Mouse (Mus musculus) forebrain, postnatal 0 days (tissue): ENCODE results near the gene Ap2b1. TPM values are rescaled to one million over a fixed set of nuclear protein-coding genes. Genes with fewer than 3 reads are reported as not detected.

Experiments used
- ATAC-seq: fragments of 200-750 bp; cut with Nextera tagmentation; 2 replicates; pipeline ENCODE4 v1.8.0; 2017; ENCODE audit warnings: mild to moderate bottlenecking, moderate library complexity
- DNase-seq: peaks from one replicate; pipeline ENCODE4 v3.0.0-alpha.2; 2015
- H3K27ac ChIP-seq: fragments of 300-500 bp; sonication (generic); 2 replicates; pipeline ENCODE4 v1.5.1; 2014; ENCODE audit warnings: low read depth, mild to moderate bottlenecking, antibody characterized with exemption, low read length, moderate library complexity, mixed read lengths
- H3K27me3 ChIP-seq: fragments of 300-500 bp; sonication (generic); 2 replicates; pipeline ENCODE4 v1.6.1; 2014; ENCODE audit warnings: mild to moderate bottlenecking, low read length, mixed read lengths; ENCODE audit not compliant: insufficient read depth
- H3K36me3 ChIP-seq: fragments of 300-500 bp; sonication (generic); 2 replicates; pipeline ENCODE4 v1.6.1; 2014; ENCODE audit warnings: mild to moderate bottlenecking, moderate library complexity; ENCODE audit not compliant: insufficient read depth
- H3K4me1 ChIP-seq: fragments of 300-500 bp; sonication (generic); 2 replicates; pipeline ENCODE4 v1.6.1; 2014; ENCODE audit warnings: antibody characterized with exemption; ENCODE audit not compliant: insufficient read depth
- H3K4me2 ChIP-seq: fragments of 300-500 bp; sonication (generic); 2 replicates; pipeline ENCODE4 v1.6.1; 2014; ENCODE audit warnings: low read depth, mild to moderate bottlenecking, moderate library complexity
- H3K4me3 ChIP-seq: fragments of 300-500 bp; sonication (generic); 2 replicates; pipeline ENCODE4 v1.5.1; 2014; ENCODE audit warnings: low read depth, low read length, mixed read lengths
- H3K9ac ChIP-seq: fragments of 300-500 bp; sonication (generic); 2 replicates; pipeline ENCODE4 v1.6.1; 2014; ENCODE audit warnings: mild to moderate bottlenecking
- H3K9me3 ChIP-seq: fragments of 300-500 bp; sonication (generic); 2 replicates; pipeline ENCODE4 v1.6.1; 2016; ENCODE audit warnings: low read length
- CTCF ChIP-seq: sonication (generic); IDR thresholded peaks from 2 replicates; pipeline ENCODE4 v1.5.1; 2016; ENCODE audit warnings: antibody characterized with exemption, control low read depth, low read depth
- WGBS: fragments of 180-500 bp; shearing (Covaris S2); extraction: QIAGEN DNeasy Blood & Tissue Kit; methylation state at CpG from one replicate; pipeline ENCODE4 v1.1.7; 2014; 5-methylcytosine and 5-hydroxymethylcytosine counted together
- polyA plus RNA-seq: library from polyadenylated mRNA; unstranded; fragments of >200 nt; fragmentation: Nextera tagmentation; extraction: Ambion mirVana; gene quantifications from 2 replicates; pipeline ENCODE4 v1.2.1, GENCODE M21; 2015
- total RNA-seq: library from RNA; depleted of rRNA; stranded (reverse); fragments of >200 nt; gene quantifications from 2 replicates; pipeline ENCODE4 v1.2.3, GENCODE M21; 2014; rRNA removed

Gene Ap2b1
- total and polyA plus RNA-seq, 2 experiments from 2014 or later = 110 to 230 TPM

- H3K27ac ChIP-seq = no peak overlapping the region
- H3K4me2 ChIP-seq = no peak overlapping the region
- TF ChIP-seq CTCF = no peak
- H3K4me1 ChIP-seq = no peaks in the 10 kb centered on the region
- 0 out of 2 replicates have a peak, but pooled peaks cover 3% of the 10 kb centered on the region for H3K9me3 ChIP-seq
- no peak overlapping the region for H3K9ac ChIP-seq
- 49% methylated on average over 16 of the region's 16 CpGs for WGBS
- DNase-seq = no peak
- no peaks in the 10 kb centered on the region for H3K36me3 ChIP-seq
- ATAC-seq = no peak
- peaks cover 23% of the 10 kb centered on the region for H3K27me3 ChIP-seq
- H3K4me3 ChIP-seq = no peak overlapping the region
These were observed 149.4 kb downstream of the Ap2b1 start for GRCm38 (mm10) chr11:83448021-83448926.

GRCm38 (mm10) chr11:83448927-83449236 lies 150.1 kb downstream of the Ap2b1 start:
- no peaks in the 10 kb centered on the region for H3K4me1 ChIP-seq
- peaks cover 17% of the 10 kb centered on the region for H3K27me3 ChIP-seq
- H3K9ac ChIP-seq = no peak overlapping the region
- H3K4me3 ChIP-seq = no peak overlapping the region
- H3K9me3 ChIP-seq = 0 out of 2 replicates have a peak, but pooled peaks cover 3% of the 10 kb centered on the region
- no peaks in the 10 kb centered on the region for H3K36me3 ChIP-seq
- no peak overlapping the region for H3K4me2 ChIP-seq
- no peak for DNase-seq
- H3K27ac ChIP-seq = no peak overlapping the region
- TF ChIP-seq CTCF = no peak
- ATAC-seq = no peak

- TF ChIP-seq CTCF = no peak
- Histone ChIP-seq H3K4me1 (no peaks in the 10 kb centered on the region), H3K9me3 (0 out of 2 replicates have a peak, but pooled peaks cover 3% of the 10 kb centered on the region), H3K9ac (no peak overlapping the region), H3K27ac (no peak overlapping the region), H3K4me2 (no peak overlapping the region), H3K36me3 (no peaks in the 10 kb centered on the region), H3K4me3 (no peak overlapping the region), H3K27me3 (peaks cover 13% of the 10 kb centered on the region; the same call in 1 of the 2 replicates)
- DNase-seq = no peak
- WGBS = 69% methylated on average over 4 of the region's 4 CpGs
- ATAC-seq = no peak
These were observed 150.5 kb downstream of the Ap2b1 start for GRCm38 (mm10) chr11:83449298-83449697.

- no peak for TF ChIP-seq CTCF
- Histone ChIP-seq H3K27me3 (0 out of 2 replicates have a peak, but pooled peaks cover 1% of the 10 kb centered on the region), H3K4me1 (no peaks in the 10 kb centered on the region), H3K4me2 (no peak overlapping the region), H3K27ac (no peak overlapping the region), H3K9ac (no peak overlapping the region), H3K36me3 (no peaks in the 10 kb centered on the region), H3K4me3 (no peak overlapping the region), H3K9me3 (no peaks in the 10 kb centered on the region)
- no peak for ATAC-seq
- WGBS = 4% methylated on average over 1 of the region's 1 CpGs
- DNase-seq = no peak
These were observed 151.7 kb downstream of the Ap2b1 start for GRCm38 (mm10) chr11:83450550-83450949.

GRCm38 (mm10) chr11:83451281-83451680 lies 152.5 kb downstream of the Ap2b1 start:
- no peak overlapping the region for H3K4me3 ChIP-seq
- H3K4me1 ChIP-seq = no peaks in the 10 kb centered on the region
- H3K4me2 ChIP-seq = no peak overlapping the region
- no peak for TF ChIP-seq CTCF
- no peaks in the 10 kb centered on the region for H3K27me3 ChIP-seq
- no peaks in the 10 kb centered on the region for H3K9me3 ChIP-seq
- no peak overlapping the region for H3K27ac ChIP-seq
- H3K36me3 ChIP-seq = no peaks in the 10 kb centered on the region
- H3K9ac ChIP-seq = no peak overlapping the region
- 88% methylated on average over 10 of the region's 10 CpGs for WGBS
- DNase-seq (no peak), ATAC-seq (no peak)

GRCm38 (mm10) chr11:83454548-83454947 lies 155.7 kb downstream of the Ap2b1 start:
- DNase-seq (no peak), ATAC-seq (no peak)
- no peak overlapping the region for H3K4me3 ChIP-seq
- H3K4me2 ChIP-seq = no peak overlapping the region
- no peaks in the 10 kb centered on the region for H3K36me3 ChIP-seq
- 32% methylated on average over 4 of the region's 4 CpGs for WGBS
- H3K9ac ChIP-seq = no peak overlapping the region
- no peaks in the 10 kb centered on the region for H3K4me1 ChIP-seq
- no peaks in the 10 kb centered on the region for H3K27me3 ChIP-seq
- TF ChIP-seq CTCF = no peak
- no peak overlapping the region for H3K27ac ChIP-seq
- no peaks in the 10 kb centered on the region for H3K9me3 ChIP-seq

Other genes starting within 250 kb of the Ap2b1 start
- 1.8 and 3.5 TPM in 2 replicates for gene Slfn2, start 233.9 kb upstream of the Ap2b1 start, total RNA-seq
- gene Slfn2, start 233.9 kb upstream of the Ap2b1 start, polyA plus RNA-seq = 1.5 and 1.9 TPM in 2 replicates
- 0.14 TPM in 1 of 2 replicates, not detected in the other for gene Slfn1, start 182.2 kb upstream of the Ap2b1 start, total RNA-seq
- gene Slfn1, start 182.2 kb upstream of the Ap2b1 start, polyA plus RNA-seq = 0.08 TPM in 1 of 2 replicates, not detected in the other
- 0.05 and 0.08 TPM in 2 replicates for gene Slfn4, start 123.8 kb upstream of the Ap2b1 start, total RNA-seq
- gene Slfn4, start 123.8 kb upstream of the Ap2b1 start, polyA plus RNA-seq = 0.06 TPM in 2 replicates
- 0.24 and 0.38 TPM in 2 replicates for gene Slfn3, start 107.7 kb upstream of the Ap2b1 start, total RNA-seq
- gene Slfn3, start 107.7 kb upstream of the Ap2b1 start, polyA plus RNA-seq = 0.10 TPM in 2 replicates
- gene Slfn14, start 12.3 kb upstream of the Ap2b1 start, total RNA-seq = not detected in 2 replicates
- not detected in 2 replicates for gene Slfn14, start 12.3 kb upstream of the Ap2b1 start, polyA plus RNA-seq
- 8.8 and 12.8 TPM in 2 replicates for gene Pex12, start 3.6 kb downstream of the Ap2b1 start, total RNA-seq
- 14.6 and 16.2 TPM in 2 replicates for gene Pex12, start 3.6 kb downstream of the Ap2b1 start, polyA plus RNA-seq
- 99.0 and 107 TPM in 2 replicates for gene Rasl10b, start 110.1 kb downstream of the Ap2b1 start, total RNA-seq
- gene Rasl10b, start 110.1 kb downstream of the Ap2b1 start, polyA plus RNA-seq = 38.4 and 38.6 TPM in 2 replicates
- 1.2 and 1.3 TPM in 2 replicates for gene Gas2l2, start 130.4 kb downstream of the Ap2b1 start, total RNA-seq
- gene Gas2l2, start 130.4 kb downstream of the Ap2b1 start, polyA plus RNA-seq = 0.50 and 0.98 TPM in 2 replicates
- 0.24 and 0.77 TPM in 2 replicates for gene 1700020L24Rik, start 138.7 kb downstream of the Ap2b1 start, total RNA-seq
- 0.40 and 0.63 TPM in 2 replicates for gene 1700020L24Rik, start 138.7 kb downstream of the Ap2b1 start, polyA plus RNA-seq
- 2.5 and 5.6 TPM in 2 replicates for gene Mmp28, start 164.0 kb downstream of the Ap2b1 start, total RNA-seq
- 0.97 and 1.1 TPM in 2 replicates for gene Mmp28, start 164.0 kb downstream of the Ap2b1 start, polyA plus RNA-seq
- 16.5 and 27.8 TPM in 2 replicates for gene Taf15, start 174.1 kb downstream of the Ap2b1 start, total RNA-seq
- gene Taf15, start 174.1 kb downstream of the Ap2b1 start, polyA plus RNA-seq = 4.2 and 10.5 TPM in 2 replicates
- gene Heatr9, start 223.2 kb downstream of the Ap2b1 start, total RNA-seq = not detected in 2 replicates
- not detected in 2 replicates for gene Heatr9, start 223.2 kb downstream of the Ap2b1 start, polyA plus RNA-seq
- not detected in 2 replicates for gene Ccl5, start 231.5 kb downstream of the Ap2b1 start, total RNA-seq
- 0.98 and 1.1 TPM in 2 replicates for gene Ccl5, start 231.5 kb downstream of the Ap2b1 start, polyA plus RNA-seq